Mouse (Mus musculus) embryonic facial prominence, embryonic 13.5 days (tissue): ENCODE data around the gene Mum1. TPM values are rescaled to one million over a fixed set of nuclear protein-coding genes. Genes with fewer than 3 reads are reported as not detected.

Experiments used
- ATAC-seq: fragments of 200-750 bp; cut with Nextera tagmentation; 2 replicates; pipeline ENCODE4 v1.8.0; 2017; ENCODE audit warnings: low read depth; ENCODE audit not compliant: insufficient number of reproducible peaks, insufficient read depth, low FRiP score, low TSS enrichment
- H3K27ac ChIP-seq: fragments of 300-500 bp; sonication (generic); 2 replicates; pipeline ENCODE4 v1.5.1; 2015; ENCODE audit warnings: moderate library complexity, mild to moderate bottlenecking, inconsistent platforms
- H3K27me3 ChIP-seq: fragments of 300-500 bp; sonication (generic); 2 replicates; pipeline ENCODE4 v1.6.1; 2015; ENCODE audit warnings: mild to moderate bottlenecking, inconsistent platforms
- H3K36me3 ChIP-seq: fragments of 300-500 bp; sonication (generic); 2 replicates; pipeline ENCODE4 v1.6.1; 2015; ENCODE audit warnings: mild to moderate bottlenecking, inconsistent platforms
- H3K4me1 ChIP-seq: fragments of 300-500 bp; sonication (generic); 2 replicates; pipeline ENCODE4 v1.6.1; 2015; ENCODE audit warnings: inconsistent platforms
- H3K4me2 ChIP-seq: fragments of 300-500 bp; sonication (generic); 2 replicates; pipeline ENCODE4 v1.6.1; 2015; ENCODE audit warnings: moderate library complexity, mild to moderate bottlenecking, inconsistent platforms
- H3K4me3 ChIP-seq: fragments of 300-500 bp; sonication (generic); 2 replicates; pipeline ENCODE4 v1.5.1; 2015; ENCODE audit warnings: mild to moderate bottlenecking, inconsistent platforms
- H3K9ac ChIP-seq: fragments of 300-500 bp; sonication (generic); 2 replicates; pipeline ENCODE4 v1.6.1; 2015; ENCODE audit warnings: mild to moderate bottlenecking, inconsistent platforms
- H3K9me3 ChIP-seq: fragments of 300-500 bp; sonication (generic); 2 replicates; pipeline ENCODE4 v1.6.1; 2016; ENCODE audit warnings: inconsistent platforms
- WGBS: fragments of 180-500 bp; shearing (Covaris S2); methylation state at CpG from one replicate; pipeline ENCODE4 v1.1.7; 2015; ENCODE audit warnings: mixed read lengths; 5-methylcytosine and 5-hydroxymethylcytosine counted together
- polyA plus RNA-seq: library from polyadenylated mRNA; unstranded; fragments of >200 nt; fragmentation: Nextera tagmentation; extraction: Ambion mirVana; gene quantifications from 2 replicates; pipeline ENCODE4 v1.2.1, GENCODE M21; 2015

The Mum1 gene
- polyA plus RNA-seq, 1 experiment from 2014 or later, result 96.1 TPM

GRCm38 (mm10) chr10:80252493-80253274, 26.4 kb downstream of the Mum1 start:
- Histone ChIP-seq H3K27ac (no peak overlapping the region), H3K4me3 (no peak overlapping the region), H3K36me3 (peaks cover 50% of the 10 kb centered on the region), H3K9ac (no peak overlapping the region), H3K4me1 (peaks cover 18% of the 10 kb centered on the region), H3K27me3 (no peaks in the 10 kb centered on the region), H3K4me2 (no peak overlapping the region), H3K9me3 (no peaks in the 10 kb centered on the region)
- WGBS, result 95% methylated on average over 11 of the region's 11 CpGs
- ATAC-seq, result no peak

DNA sequence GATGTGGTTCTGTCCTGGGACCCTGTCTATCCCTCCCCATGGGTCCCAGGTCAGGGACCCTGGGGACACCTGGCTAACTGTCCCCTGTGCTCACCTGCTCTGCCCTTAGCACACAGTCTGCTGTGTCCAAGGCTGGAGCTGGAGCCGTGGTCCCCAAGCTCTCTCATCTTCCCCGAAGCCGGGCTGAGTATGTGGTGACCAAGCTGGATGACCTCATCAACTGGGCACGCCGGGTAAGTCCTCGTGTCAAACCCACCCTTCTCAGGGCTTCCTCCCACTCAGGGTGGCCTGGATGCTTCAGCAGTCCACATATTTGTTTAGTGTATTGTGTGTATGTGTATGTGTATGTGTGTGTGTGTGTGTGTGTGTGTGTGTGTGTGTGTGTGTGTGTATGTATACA, 27.3 kb downstream of the Mum1 start:
- Histone ChIP-seq H3K9me3 (no peaks in the 10 kb centered on the region), H3K27ac (no peak overlapping the region), H3K9ac (no peak overlapping the region), H3K4me3 (no peak overlapping the region), H3K4me2 (no peak overlapping the region), H3K27me3 (no peaks in the 10 kb centered on the region), H3K4me1 (peaks cover 12% of the 10 kb centered on the region), H3K36me3 (peaks cover 59% of the 10 kb centered on the region)
- no peak for ATAC-seq
- WGBS, result 80% methylated on average over 6 of the region's 6 CpGs

DNA sequence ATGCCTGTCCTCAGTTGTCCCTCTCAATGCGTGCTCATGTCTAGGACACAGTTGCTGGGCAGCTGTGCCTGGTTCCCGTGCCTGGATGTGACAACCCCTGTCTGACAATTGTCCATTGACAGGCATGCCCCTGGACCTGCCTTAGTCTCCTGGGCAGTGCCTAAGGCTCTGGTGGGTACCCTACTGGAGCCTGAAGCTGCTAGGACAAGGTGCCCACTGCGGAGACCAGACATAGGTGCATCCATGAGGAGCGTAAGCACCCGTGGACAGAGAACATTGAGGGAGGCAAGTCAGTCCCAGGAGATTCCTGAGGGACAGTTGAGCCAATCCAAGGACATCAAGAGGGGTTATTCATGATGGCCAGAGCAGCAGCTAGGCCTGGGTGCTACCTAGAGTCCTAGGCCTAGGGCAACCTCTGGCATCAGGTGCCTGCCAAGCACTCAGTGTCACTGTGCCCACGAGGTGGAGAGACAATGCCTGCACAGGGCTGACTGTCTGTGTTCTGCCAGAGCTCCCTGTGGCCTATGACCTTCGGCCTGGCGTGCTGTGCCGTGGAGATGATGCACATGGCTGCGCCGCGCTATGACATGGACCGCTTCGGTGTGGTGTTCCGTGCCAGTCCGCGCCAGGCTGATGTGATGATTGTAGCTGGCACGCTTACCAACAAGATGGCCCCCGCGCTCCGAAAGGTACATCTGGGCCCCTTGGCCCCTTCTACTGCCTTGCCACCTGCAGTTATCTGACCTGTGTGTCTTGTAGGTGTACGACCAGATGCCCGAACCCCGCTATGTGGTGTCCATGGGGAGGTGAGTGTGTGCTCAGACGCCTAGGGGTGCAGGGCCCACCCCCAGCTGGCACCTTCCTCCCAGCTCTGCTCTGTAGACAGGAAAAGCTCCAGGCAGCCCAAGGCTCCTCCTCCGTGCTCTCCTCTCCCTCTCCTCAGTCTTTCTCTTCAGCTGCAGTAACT, 28.4 kb downstream of the Mum1 start:
- 95% methylated on average over 26 of the region's 26 CpGs for WGBS
- peaks cover 66% of the 10 kb centered on the region for H3K36me3 ChIP-seq

GRCm38 (mm10) chr10:80255881-80256535, 29.8 kb downstream of the Mum1 start:
- no peak overlapping the region; the same call in 1 of the 2 replicates for H3K9ac ChIP-seq
- 89% methylated on average over 5 of the region's 5 CpGs for WGBS
- ATAC-seq, result no peak

More for the DNA sequence above, 28.4 kb downstream of the Mum1 start:
- Histone ChIP-seq H3K27ac (no peak overlapping the region), H3K4me1 (peaks cover 21% of the 10 kb centered on the region), H3K27me3 (no peaks in the 10 kb centered on the region), H3K4me2 (no peak overlapping the region), H3K9me3 (no peaks in the 10 kb centered on the region), H3K9ac (no peak overlapping the region), H3K4me3 (no peak overlapping the region)
- ATAC-seq, result no peak

DNA sequence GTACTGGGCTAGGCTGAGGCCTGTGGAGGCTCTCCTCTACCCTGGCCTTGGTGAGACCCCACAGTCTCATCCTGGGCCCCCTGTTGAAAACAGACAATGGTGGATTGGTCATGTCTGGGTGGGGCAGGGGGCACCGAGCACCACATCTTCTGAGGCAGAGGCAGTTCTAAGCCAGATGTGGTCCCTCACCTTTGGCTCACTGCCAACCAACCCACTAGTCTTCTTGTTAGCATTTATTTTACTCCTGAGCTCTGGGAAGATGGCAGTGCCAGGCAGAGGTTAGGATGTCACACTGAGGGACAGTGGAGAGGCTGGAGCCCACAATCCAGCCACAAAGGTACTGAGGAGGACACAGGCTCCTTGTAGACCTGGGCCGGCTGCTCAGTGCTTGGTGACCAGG, 31.7 kb downstream of the Mum1 start:
- Histone ChIP-seq H3K36me3 (peaks cover 61% of the 10 kb centered on the region), H3K9ac (peak overlapping the region; percentile 27; the same call in 1 of the 2 replicates), H3K9me3 (no peaks in the 10 kb centered on the region), H3K27ac (no peak overlapping the region), H3K4me3 (no peak overlapping the region), H3K4me2 (no peak overlapping the region), H3K27me3 (no peaks in the 10 kb centered on the region), H3K4me1 (peaks cover 27% of the 10 kb centered on the region)
- WGBS, result 81% methylated on average over 2 of the region's 2 CpGs
- no peak for ATAC-seq

More at GRCm38 (mm10) chr10:80255881-80256535, 29.8 kb downstream of the Mum1 start:
- Histone ChIP-seq H3K4me1 (peaks cover 19% of the 10 kb centered on the region), H3K27me3 (no peaks in the 10 kb centered on the region), H3K36me3 (peaks cover 66% of the 10 kb centered on the region), H3K4me2 (no peak overlapping the region), H3K9me3 (no peaks in the 10 kb centered on the region), H3K27ac (no peak overlapping the region), H3K4me3 (no peak overlapping the region)

- Histone ChIP-seq H3K27me3 (no peaks in the 10 kb centered on the region), H3K9ac (no peak overlapping the region), H3K4me2 (peak overlapping the region; percentile 77; the same call in 1 of the 2 replicates), H3K4me3 (no peak overlapping the region), H3K9me3 (no peaks in the 10 kb centered on the region), H3K27ac (no peak overlapping the region), H3K36me3 (peaks cover 52% of the 10 kb centered on the region), H3K4me1 (peaks cover 27% of the 10 kb centered on the region)
- WGBS, result 88% methylated on average over 14 of the region's 14 CpGs
- no peak for ATAC-seq
Measured at GRCm38 (mm10) chr10:80258752-80259462, 32.7 kb downstream of the Mum1 start.

DNA sequence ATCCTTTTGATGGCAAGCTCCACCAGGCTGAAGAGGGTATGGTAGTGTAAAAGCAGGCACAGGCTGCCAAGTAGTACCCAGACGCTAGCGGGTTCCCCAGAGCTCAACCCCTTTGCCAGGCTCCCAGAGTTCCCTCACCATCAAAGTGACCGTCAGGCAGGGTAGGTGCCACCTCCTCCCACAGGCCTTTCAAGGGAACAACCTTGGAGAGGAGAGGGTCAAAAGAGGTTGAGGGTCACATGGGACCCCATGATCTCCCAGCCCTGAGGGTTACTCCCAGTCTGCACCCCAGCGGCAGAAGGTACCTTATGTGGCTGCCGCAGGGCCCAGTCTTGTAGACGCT, 33.2 kb downstream of the Mum1 start:
- Histone ChIP-seq H3K9me3 (no peaks in the 10 kb centered on the region), H3K4me3 (peak overlapping the region; percentile 49; the same call in 1 of the 2 replicates), H3K36me3 (peaks cover 46% of the 10 kb centered on the region), H3K27me3 (no peaks in the 10 kb centered on the region), H3K4me1 (peaks cover 30% of the 10 kb centered on the region), H3K9ac (peak overlapping the region; percentile 74), H3K4me2 (peak overlapping the region; percentile 77), H3K27ac (no peak overlapping the region)
- 80% methylated on average over 6 of the region's 6 CpGs for WGBS
- ATAC-seq, result no peak

- H3K4me1 ChIP-seq, result peaks cover 30% of the 10 kb centered on the region
- peak overlapping the region; percentile 74 for H3K9ac ChIP-seq
- WGBS, result 9% methylated on average over 19 of the region's 19 CpGs
- H3K4me2 ChIP-seq, result peak overlapping the region; percentile 77
- H3K9me3 ChIP-seq, result no peaks in the 10 kb centered on the region
- ATAC-seq, result no peak
- H3K4me3 ChIP-seq, result peak overlapping the region; percentile 49
- peak overlapping the region; percentile 96 for H3K27ac ChIP-seq
- peaks cover 40% of the 10 kb centered on the region for H3K36me3 ChIP-seq
- H3K27me3 ChIP-seq, result no peaks in the 10 kb centered on the region
Measured at GRCm38 (mm10) chr10:80259861-80260641, 33.8 kb downstream of the Mum1 start.

- peaks cover 32% of the 10 kb centered on the region for H3K36me3 ChIP-seq
- no peaks in the 10 kb centered on the region for H3K9me3 ChIP-seq
- peaks cover 34% of the 10 kb centered on the region for H3K4me1 ChIP-seq
- peak within 1 kb of the TSS; percentile 74 for H3K9ac ChIP-seq
- H3K4me2 ChIP-seq, result peak within 1 kb of the TSS; percentile 77
- peak; percentile 91 for ATAC-seq
- WGBS, result under 1% methylated on average over 49 of the region's 49 CpGs
- peak within 1 kb of the TSS; percentile 96 for H3K27ac ChIP-seq
- no peaks in the 10 kb centered on the region for H3K27me3 ChIP-seq
- peak within 1 kb of the TSS; percentile 49 for H3K4me3 ChIP-seq
Measured at GRCm38 (mm10) chr10:80260642-80261584, 34.7 kb downstream of the Mum1 start, which contains the start of the genes Gamt and Dazap1. TSS of gene Gamt (minus strand) at chr10:80261012. TSS of gene Dazap1 (plus strand) at chr10:80261486.
